Mouse (Mus musculus) heart, postnatal 4 days (tissue): ENCODE data around the gene A1bg. TPM values are rescaled to one million over a fixed set of nuclear protein-coding genes. Genes with fewer than 3 reads are reported as not detected.

Source experiments
- DNase-seq: peaks from one replicate; pipeline ENCODE4 v3.0.0; 2021
- total RNA-seq, 2 experiments: library from RNA; stranded (reverse); gene quantifications; 2 replicates each; pipeline ENCODE4 v1.2.3; 2021

A1bg gene
- total RNA-seq: not detected

DNA sequence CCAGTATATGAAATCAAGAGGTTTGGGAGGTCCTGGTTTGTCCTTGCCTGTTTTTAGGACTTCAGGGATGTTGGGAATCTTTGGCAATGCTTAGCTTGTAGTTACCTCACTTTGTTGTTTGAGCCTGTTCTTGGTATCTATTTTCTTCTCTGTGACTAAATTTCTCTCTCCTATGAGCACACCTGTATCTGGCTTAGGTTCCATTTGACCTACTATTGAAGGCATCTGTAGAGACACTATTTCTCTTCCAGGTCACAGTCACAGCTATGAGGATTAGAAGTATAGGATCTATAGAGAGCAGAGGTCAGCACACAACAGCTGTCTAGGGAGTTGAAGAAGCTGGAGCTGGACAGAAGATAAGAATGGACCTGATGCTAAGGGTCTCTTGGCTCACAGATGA lies at the start of gene A1bg:
Gene A1bg, minus strand, starts transcription at position 101 of the 400 bp plus-strand sequence.
- DNase-seq: no peak

DNA sequence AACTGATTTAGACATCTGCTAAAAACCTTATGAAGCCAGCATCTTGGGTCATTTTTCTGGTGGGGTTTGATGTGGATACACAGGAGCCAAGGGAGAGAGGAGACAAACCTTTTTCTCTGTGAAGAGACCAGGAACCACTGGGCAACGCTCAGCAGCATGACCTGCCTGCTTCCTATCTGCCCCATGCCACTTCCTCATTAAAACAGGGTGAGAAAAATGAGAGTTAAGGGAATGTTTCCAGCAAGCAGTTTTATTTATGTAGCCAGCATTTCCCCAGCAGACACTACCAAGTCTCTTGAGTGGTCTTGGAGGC lies 45.7 kb upstream of the A1bg start:
- no peak for DNase-seq

DNA sequence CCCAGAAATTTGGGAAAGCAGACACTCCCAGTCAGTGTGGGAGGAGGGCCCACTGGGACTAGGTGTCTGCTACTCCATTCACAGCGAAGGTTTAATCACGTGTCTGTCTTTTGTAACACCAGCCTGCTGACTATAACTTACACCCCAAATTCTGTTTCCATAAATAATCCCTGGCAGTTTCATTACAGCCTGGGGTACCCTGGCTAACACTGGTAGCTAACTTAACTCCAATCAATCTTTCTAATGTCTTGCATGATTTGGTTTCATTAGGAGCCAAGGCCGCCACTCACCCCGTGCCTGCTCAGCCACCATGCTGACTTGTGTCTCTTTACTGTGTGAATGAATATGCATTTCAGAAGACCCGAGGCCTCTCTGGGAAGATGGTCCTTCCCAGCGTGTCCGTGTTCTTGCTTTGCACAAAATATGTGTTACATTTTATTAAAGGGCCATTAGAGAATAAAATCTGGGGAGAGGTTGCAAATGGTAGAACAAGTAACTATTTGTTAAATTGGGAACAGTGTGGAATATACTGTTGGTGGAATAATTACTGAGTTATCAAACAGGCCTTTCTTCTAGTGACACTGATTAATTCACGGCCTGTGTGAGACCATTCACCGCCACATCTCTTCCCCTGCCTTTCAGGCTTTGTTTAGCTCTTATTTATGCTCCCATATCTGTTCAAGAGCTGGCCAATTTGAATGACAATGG lies 45.2 kb upstream of the A1bg start:
- DNase-seq: no peak

DNA sequence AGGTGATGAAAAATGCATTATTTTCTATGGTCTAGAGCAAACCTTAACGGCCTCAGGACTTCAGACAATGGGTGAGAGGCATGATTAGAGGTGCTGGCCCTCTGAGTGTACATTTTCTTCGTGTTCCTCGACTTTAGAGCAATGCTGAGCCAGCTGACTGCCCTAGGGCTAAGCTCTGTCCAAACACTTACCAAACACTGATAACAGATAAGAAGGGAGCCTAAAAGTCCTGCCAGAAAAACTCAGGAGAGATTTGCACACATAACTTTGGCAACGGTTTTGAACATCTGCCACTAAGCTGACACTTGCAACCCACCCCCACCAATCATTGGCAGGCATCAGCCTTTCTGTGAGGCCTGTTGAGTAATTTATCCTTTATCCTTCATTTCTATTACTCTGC lies 2.9 kb upstream of the A1bg start:
- no peak for DNase-seq

DNA sequence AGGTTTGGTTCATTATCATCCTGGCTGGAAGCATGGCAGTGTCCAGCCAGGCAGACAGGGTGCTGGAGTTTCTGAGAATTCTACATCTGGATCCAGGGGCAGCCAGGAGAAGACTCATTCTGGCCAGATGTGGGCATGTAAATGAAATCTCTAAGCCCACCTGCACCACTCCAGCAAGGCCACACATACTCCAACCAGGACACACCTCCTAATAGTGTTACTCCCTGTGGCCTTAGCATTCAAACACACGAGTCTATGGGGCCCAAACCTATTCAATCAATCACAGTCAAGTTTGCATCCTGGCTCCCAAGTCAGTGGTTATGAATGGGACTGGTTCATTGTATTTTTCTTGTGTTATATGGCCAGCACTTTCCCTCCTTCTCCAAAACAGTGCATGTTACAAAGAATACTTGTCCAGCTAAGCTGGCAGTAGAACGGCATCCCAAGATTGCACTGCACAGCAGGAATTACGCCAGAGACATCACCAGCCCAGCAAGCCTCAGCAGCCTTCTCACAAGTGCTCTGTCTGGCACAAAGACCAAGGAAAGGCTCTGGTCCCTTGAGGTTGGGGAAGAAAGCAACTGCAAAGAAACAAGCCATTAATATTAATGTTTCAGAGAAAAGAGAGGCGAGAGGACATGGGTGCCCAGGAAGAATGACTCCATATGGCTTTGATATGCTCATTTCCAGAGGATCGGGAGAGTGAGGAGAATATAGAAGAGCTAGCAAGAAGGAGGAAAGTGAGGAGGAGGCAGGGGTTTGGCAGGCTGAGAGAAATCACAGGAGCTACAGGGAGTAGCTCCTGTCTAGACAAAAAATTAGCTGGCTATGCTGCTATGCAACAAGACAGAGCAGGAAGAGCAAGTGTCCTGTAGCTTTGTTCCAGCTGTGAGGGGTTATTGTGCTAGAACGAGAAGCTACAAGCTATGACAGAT lies 18.8 kb downstream of the A1bg start:
- no peak for DNase-seq

DNA sequence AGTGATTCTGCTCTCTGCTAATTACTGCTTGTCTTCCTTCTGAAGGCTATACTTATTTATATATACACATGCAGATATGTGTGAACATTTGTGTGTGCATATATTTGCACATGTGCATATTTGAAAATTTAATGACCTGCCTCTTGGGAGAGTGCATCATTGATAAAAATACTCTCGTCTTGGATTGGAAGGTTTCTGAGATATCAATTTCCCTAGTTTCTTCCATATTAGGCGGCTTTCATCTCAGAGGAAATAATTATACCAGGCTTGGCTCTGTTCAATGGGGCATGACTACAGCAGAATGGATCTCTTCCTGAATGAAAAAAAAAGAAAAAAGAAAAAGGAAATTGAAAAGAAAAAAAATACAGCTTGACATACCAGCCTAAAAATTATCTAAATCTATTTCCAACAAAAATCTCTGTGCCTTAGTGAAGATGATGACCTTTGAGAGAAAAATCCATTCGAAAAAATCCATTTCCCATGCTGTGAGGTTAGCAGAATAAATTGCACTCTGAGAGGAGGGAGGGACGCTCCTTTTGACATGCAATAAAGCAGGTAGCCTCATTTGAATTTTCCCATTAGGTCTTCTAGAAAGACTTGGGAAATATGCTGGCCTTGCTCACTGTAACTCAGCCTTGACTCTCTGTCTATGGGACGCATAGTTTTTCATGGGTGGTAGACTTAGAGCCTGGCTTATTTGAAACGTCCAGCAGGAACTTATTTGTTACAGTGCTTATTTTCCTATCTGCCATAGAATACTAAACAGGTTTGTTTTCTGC lies 24.4 kb downstream of the A1bg start:
- no peak for DNase-seq

DNA sequence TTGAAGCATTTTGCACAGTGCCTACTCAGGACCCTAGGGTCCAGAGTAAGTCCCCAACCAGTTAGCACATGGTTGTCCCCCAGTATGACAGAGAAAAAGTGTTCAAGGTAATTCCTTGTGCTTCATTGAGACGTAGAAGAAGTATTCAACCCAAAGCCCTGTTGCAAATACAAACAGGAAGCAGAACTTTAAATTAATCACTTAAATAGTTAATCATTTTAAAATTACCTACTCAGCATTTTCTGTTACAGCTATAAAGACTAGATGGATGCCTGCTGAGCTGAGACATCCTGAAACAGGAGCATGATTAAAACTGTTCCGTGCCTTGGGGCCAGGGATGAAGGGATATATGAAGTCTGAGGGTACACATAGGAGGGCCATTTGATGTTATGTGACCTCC lies 26.8 kb downstream of the A1bg start:
- no peak for DNase-seq

DNA sequence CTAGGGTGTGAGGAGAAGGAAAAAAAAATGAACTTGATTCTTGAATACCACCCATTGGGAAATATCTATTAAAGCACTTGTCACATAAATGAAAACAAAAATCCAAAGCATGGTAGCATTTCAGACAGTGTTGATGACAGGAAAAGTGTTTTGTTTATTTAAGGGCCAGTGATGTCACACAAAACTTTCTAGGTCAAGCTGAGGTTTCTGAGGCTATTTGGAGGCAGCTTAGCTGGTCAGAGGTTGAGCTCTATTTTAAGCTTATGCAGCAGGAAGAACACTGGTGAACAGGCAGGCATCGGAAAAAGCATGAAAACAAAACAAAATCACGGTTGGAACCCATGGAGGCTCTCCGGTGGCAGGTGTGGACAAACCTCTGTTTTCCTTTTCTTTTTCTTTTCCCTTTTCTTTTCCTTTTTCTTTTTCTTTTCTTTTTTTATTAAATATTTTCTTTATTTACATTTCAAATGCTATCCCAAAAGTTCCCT lies 29.8 kb downstream of the A1bg start:
- no peak for DNase-seq

DNA sequence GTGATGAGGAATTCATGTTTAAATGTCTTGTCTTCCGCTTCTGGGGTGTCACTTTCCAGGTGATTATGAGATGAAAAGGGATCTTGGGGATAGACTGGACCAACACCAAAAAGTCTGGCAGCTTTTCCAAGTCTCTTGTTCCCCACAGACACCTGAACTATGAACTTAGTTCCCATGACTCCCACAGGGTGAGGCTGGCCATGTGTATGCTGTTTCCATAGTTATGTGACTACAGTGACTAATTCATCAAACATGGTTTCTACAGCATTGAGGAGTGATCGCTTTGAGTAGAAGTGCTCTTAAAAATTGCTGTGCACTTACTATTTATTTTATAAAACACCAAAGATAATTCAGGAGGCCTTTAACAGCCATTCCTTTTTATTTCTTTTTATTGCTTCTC lies 34.1 kb downstream of the A1bg start:
- no peak for DNase-seq

DNA sequence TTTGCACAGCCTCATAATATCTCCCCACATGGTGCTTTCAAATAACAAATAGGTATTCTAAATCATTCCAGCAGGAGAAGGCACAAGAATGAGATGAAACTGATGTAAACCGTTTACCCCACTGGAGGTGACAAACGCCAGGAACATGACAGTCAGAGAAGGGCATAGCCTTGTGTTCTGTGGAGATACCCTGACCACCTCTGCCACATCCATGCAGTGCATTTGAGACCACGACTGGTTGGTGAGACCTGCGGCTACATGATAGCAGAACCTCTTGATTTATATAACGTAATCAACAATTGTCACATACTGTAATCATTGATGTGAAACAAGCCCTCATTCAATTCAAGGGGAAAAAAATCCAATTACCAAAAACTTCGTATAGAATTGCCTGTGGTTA lies 47.1 kb downstream of the A1bg start:
- no peak for DNase-seq

DNA sequence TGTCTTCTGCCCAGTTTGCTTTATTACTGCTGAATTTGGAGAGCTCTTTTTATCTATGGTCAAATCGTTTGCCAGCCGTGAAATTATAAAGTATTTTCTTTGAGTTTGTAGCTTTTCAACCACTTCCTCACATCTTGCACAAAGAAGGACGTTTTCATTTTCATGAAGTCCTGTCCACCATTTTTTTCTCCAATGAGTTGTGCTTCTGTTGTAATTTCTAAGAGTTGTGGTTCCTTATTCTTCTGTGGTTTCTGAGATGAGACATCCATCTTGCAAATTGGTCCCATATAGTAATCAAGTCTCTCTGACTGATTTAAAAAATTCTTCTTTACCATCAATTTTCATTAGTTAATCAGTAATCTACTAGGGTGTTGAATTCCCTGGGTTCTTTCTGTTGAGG lies 60.4 kb downstream of the A1bg start:
- no peak for DNase-seq

DNA sequence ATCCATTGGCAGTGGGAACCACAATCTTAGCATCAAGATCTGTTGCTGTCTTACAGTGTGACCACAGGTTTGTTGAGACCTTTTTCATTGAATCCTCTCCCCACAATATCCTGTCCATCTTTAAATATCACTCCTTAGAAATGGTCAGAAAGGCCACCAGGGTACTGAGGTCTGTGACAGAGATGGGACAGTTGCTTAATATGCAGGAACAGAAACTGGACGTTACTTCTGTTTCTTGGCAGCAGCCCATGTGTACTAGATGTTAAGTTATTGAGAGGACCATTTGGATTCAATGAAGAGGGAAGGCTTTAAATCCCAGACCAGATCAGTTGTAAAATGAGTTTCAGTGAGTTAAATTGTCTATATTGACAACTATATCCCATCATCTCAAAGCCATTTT lies 67.7 kb downstream of the A1bg start:
- no peak for DNase-seq

DNA sequence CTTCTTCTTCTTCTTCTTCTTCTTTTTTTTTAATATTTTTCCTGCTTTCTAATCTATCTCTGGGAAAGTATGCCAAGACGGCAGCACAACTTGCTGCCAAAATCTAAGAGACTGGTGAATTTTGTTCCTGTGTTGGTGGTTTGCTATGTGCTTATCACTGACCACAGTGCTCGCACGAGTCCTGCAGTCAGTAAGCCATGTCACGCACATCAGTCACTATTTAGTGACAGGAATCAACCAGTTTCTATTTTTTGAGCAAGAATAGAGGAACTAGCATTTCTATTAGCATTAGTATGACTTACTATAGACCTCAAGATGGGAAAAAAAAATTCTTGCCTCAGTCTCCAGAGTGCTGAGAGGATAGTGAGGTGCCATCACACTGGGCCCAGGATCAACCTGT lies 68.7 kb downstream of the A1bg start:
- no peak for DNase-seq

DNA sequence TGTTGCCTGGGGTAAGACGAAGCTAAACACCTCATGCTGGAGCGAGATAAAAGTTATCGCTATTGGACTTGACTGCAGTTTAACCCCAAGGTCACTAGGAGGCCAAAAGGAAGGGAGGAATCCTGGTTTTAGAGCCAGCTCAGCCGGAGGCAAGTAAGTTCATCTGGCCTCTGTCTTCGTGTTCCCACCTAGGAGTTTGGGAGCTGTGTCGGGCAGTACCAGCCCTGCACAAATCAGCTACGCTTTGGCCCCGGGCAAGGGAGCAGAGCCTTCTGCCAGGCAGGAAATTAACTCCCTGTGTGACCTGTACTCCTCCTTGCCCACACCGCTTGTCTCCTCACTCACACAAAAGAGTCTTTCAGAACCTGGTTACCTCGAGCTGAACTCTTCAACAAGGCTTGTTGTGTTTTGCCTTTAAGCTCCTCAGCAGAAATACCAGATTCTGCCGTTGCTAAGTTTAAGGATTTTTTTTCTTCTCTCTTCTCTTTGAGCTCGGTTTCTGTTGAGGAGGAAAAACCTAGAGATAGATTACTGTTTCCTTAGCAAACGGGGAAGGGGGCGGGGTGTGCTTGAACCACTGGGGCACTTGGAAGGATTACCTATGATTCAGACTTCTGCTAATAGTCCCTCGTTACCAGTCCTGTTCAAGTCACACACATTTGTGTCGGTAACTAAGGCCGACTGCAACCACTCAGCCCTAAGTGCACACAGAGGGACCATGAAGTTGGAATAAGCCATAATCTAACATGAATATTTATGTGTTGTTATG lies 69.4 kb downstream of the A1bg start, which contains the start of gene Fam84b:
Gene Fam84b, minus strand, starts transcription at position 548 of the 769 bp plus-strand sequence.
- DNase-seq: peak; percentile 20

DNA sequence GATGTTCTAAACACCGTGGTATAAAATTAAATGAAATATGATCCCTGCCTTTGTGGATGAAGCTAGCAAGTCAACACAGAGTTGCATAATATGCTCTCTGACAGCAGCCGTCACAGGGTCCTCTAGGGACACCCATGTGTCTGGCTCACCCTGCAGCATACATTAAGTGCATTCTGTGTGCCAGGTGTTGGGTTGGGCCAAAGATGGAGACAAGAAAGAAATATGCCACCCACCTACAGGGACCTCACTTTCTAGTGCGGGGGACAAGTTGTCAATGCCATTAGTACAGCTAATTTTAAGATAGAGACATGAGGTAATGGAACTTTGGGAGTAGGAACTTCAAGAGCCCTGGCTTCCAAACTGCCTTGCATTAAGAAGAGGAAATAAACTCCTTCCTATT lies 74.2 kb downstream of the A1bg start:
- DNase-seq: no peak

Other genes with a start within 250 kb of the A1bg start
- gene Fam84b, start 69.2 kb downstream of the A1bg start, total RNA-seq: 1 to 10 TPM; 5.1 to 5.7 TPM